Mouse (Mus musculus) spleen, embryonic (tissue): ENCODE measurements around the gene Ccl6.

ENCODE experiments used
- CTCF ChIA-PET: fragments of 350-600 bp; sonication (Branson Sonifier 250); formaldehyde crosslinking; loops from one replicate; lab custom pipeline; 2022; lab: Charles Lee

Ccl6 gene

DNA sequence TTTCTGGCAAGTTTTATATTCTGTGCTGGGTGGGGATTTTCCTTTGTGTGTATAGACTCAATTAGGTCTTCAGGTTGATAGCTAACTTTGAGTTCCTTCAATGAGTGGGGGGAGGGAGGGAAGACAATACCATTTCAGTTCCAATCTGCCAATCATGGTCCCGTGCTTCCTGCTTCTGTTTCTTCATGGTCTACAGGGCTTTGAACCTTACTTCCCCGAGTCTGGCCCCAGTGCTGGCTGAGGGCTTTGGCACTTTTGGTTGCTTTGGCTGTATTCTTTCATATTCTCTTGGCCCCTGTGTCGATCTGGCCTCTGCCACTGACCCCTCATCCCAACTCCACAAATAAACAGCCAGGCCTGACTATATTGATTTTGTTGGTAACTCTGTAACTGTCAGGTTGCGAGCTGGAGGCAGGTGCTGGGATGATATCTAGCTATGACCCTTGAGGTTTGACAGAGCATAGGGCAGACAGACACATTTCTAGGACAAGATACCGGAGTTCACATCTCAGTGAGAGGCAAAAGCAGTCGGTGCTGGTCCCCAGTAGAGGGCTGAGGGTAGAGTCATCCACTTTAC, 30.5 kb downstream of the Ccl6 start:
- CTCF ChIA-PET: interaction anchor here (0.9 to 1.2 kb wide), 2 partner anchors 9 to 66 kb away, joined by 3 to 4 read pairs; no protein-coding TSS in a partner anchor

- CTCF ChIA-PET: interaction anchor here (0.5 kb wide), 1 partner anchor 80 kb away, joined by 4 read pairs; no protein-coding TSS in a partner anchor
Observed at GRCm38 (mm10) chr11:83560405-83560804, 32.5 kb downstream of the Ccl6 start.

- CTCF ChIA-PET: interaction anchor here (1.0 to 1.4 kb wide), 3 partner anchors 83 to 174 kb away, joined by 4 to 13 read pairs (median 4); no protein-coding TSS in a partner anchor
Observed at GRCm38 (mm10) chr11:83557074-83557473, 35.8 kb downstream of the Ccl6 start.

DNA sequence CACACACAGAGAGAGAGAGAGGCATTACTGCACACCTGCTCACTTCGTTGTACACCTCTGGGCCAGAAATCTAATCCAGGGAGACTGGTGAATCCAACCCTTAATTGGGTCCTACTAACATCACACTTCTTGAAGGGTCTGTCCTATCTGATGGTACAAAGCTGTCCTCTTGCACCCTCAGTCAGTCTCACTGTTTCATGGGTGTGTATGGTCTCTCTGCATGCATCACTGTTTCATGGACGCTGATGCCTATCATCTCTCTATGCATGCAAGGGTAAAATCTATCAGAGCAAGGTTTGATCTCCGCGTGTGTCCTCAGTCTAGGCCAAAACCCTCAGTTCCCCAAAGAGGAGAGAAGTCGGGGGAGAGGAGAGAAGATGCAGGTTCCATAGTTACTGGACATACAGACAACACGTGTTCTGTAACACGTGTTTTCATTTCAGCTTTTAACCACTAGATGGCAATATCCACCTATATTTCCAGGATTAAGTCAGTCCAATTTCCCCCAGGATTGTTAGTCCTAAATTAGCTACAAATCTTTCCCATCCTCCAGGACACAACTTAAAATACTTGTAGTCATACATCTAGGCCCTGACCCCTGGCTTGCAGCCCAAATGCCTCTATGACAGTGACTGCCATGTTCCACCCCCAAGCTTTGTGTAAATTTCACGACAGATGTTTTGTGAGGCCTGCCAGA, 36.7 kb downstream of the Ccl6 start:
- CTCF ChIA-PET: interaction anchor here (0.8 to 1.4 kb wide), 4 partner anchors 83 to 189 kb away, joined by 3 to 13 read pairs (median 4); no protein-coding TSS in a partner anchor

DNA sequence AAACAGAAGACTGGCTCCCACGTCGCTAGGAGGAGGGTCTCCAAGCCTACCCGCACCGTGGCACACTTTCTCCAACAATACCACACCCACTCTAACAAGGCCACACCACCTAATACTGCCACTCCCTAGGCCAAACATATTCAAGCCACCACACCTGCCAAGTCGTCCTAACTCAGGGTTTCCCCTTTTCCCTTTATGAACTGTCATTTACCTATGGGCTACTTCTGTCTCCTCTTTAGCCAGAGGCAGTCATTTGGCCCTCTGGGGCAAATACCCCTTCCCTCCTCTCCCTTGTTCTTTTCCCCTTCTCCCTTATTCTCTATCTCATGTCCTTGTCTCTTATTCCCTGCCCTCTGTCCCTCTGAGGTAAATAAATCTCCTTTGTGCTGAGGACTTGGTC, 41.2 kb downstream of the Ccl6 start:
- CTCF ChIA-PET: interaction anchor here (0.6 kb wide), 2 partner anchors 275 to 614 kb away, joined by 5 to 10 read pairs; no protein-coding TSS in a partner anchor

GRCm38 (mm10) chr11:83551037-83551436, 41.9 kb downstream of the Ccl6 start:
- CTCF ChIA-PET: interaction anchor here (0.6 to 1.0 kb wide), 3 partner anchors 178 to 615 kb away, joined by 3 to 10 read pairs (median 5); no protein-coding TSS in a partner anchor

DNA sequence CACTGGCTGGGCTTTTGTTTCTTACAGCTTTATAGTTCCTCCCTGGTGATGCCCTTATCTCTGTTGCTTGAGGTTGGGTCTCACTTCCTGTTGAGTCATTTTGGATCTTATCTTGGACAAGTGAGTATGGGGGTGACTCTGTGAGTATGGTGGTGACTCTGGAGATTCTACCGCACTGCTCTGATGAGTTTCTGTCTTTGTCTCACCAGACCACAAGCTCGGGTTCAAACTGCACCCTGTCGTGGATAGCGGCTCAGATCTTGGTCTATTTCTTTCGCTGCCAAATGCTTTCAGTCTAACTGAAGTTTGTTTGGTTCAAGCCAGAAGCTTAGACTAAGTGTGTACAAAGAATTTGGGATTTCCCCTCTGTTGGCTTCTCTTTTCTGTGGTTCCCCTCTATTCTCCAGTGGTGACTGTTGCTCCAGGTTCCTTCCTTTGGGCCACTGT, 42.7 kb downstream of the Ccl6 start:
- CTCF ChIA-PET: interaction anchor here (1.0 kb wide), 1 partner anchor 179 kb away, joined by 3 read pairs; no protein-coding TSS in a partner anchor

- CTCF ChIA-PET: no interaction called here
Observed at GRCm38 (mm10) chr11:83544214-83544613, 48.7 kb downstream of the Ccl6 start.

- CTCF ChIA-PET: no interaction called here
Observed at GRCm38 (mm10) chr11:83541415-83541814, 51.5 kb downstream of the Ccl6 start.

DNA sequence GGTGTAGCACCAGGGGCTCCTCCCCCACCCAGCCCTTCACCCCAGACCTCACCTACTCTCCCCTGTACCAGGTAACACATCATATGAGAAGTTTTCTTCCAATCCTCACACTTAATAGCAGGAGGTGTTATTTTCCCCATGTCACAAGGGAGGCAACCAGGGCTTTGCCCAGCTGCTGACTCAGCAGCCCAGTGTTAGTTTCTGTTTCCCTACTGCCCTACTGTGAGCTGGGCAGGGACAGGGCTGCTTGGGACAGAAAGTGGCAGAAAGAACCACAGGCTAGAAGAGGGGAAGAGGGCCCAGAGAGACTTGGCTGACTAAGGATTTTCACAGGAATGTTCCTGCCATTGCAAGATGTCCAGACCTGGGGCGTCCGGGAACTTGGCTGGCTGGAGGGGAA, 52.0 kb downstream of the Ccl6 start:
- CTCF ChIA-PET: no interaction called here

DNA sequence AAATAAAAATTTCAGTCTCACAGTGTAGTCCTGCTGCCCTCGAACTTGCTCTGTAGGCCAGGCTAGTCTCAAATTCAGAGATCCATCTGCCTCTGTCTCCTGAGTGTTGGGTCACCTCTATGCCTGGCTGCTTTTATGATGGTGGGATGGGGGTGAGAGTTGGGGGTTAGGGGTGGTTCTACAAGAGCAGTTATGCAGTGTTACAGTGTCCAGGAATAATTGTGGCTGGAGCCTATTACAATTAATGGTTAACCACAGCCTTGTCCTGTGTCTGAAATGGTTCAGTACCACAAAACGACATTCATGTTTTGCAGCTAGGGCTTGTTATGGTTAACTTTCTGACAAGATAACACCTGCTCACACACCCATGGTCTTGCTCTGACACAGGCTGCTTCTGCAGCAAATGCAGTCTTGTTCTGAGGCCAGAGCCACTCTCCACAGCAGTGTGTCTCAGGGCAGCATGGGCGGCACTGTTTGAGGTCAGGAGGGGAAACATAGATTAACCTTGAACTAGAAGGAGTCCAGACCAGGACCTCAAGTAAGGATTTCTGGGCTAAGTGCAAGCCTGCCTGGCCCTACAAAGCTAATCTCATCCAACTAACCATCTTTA, 54.1 kb downstream of the Ccl6 start:
- CTCF ChIA-PET: interaction anchor here (0.5 kb wide), 1 partner anchor 752 kb away, joined by 7 read pairs; no protein-coding TSS in a partner anchor
